Mouse (Mus musculus) CH12.LX (cell line): Measurements from ENCODE around the gene Hmcn1. TPM values are rescaled to one million over a fixed set of nuclear protein-coding genes. Genes with fewer than 3 reads are reported as not detected.

Experiments used
- DNase-seq: peaks from one replicate; pipeline ENCODE4 v3.0.0-alpha.2; 2013; ENCODE audit errors: extremely low read depth
- H3K27ac ChIP-seq: 2 replicates; pipeline ENCODE4 v1.5.1; 2012; ENCODE audit warnings: low read depth, mild to moderate bottlenecking, control low read depth, moderate library complexity; ENCODE audit not compliant: insufficient read depth
- H3K27me3 ChIP-seq: replicated peaks from 2 replicates; pipeline ENCODE3; 2012; ENCODE audit warnings: inconsistent platforms
- H3K36me3 ChIP-seq, 2 experiments: replicated peaks in 1 of 2; 2 replicates each; pipeline versions ENCODE3 to v1.6.1; 2012; ENCODE audit warnings: inconsistent platforms in 1 of 2, low read length in 1 of 2, mild to moderate bottlenecking in 1 of 2, mixed read lengths in 1 of 2, moderate library complexity in 1 of 2; ENCODE audit not compliant: control insufficient read depth in 1 of 2, insufficient read depth in 1 of 2
- H3K4me1 ChIP-seq, 2 experiments: 2 replicates each; pipeline ENCODE4 v1.6.1; 2012; ENCODE audit warnings: inconsistent platforms in 1 of 2, moderate library complexity in 1 of 2; ENCODE audit not compliant: insufficient read depth in 2 of 2, control insufficient read depth in 1 of 2
- H3K4me2 ChIP-seq: 2 replicates; pipeline ENCODE4 v1.6.1; 2012; ENCODE audit warnings: low read depth, mild to moderate bottlenecking, control low read depth; ENCODE audit not compliant: poor library complexity, insufficient read depth, severe bottlenecking
- H3K4me3 ChIP-seq, 3 experiments: fragments of 150-350 bp in 1 of 3; sonication (generic) in 1 of 3; replicated peaks in 1 of 3; 2 replicates each; pipeline versions ENCODE3 to v1.5.1; 2011 to 2012; ENCODE audit warnings: low read depth in 2 of 3, low read length in 2 of 3, mild to moderate bottlenecking in 2 of 3, moderate library complexity in 2 of 3, control low read depth in 1 of 3, improper control_type of control experiment in 1 of 3, inconsistent platforms in 1 of 3, mixed read lengths in 1 of 3; ENCODE audit not compliant: poor library complexity in 1 of 3
- H3K79me2 ChIP-seq: replicated peaks from 2 replicates; pipeline ENCODE4 v1.6.1; 2012; ENCODE audit warnings: mild to moderate bottlenecking, moderate library complexity; ENCODE audit not compliant: control insufficient read depth, poor library complexity, insufficient read depth, severe bottlenecking; ENCODE audit errors: extremely low read depth
- H3K9ac ChIP-seq: 2 replicates; pipeline ENCODE4 v1.6.1; 2012; ENCODE audit warnings: low read depth, mild to moderate bottlenecking, control low read depth, moderate library complexity; ENCODE audit not compliant: insufficient read depth
- H3K9me3 ChIP-seq: replicated peaks from 2 replicates; pipeline ENCODE3; 2012; ENCODE audit warnings: low read length, inconsistent platforms, mixed read lengths
- CHD2 ChIP-seq: IDR thresholded peaks from 2 replicates; pipeline ENCODE4 v1.6.1; 2011; ENCODE audit warnings: low read length, improper control_type of control experiment
- CTCF ChIP-seq, 2 experiments: IDR thresholded peaks in 1 of 2; conservative IDR thresholded peaks in 1 of 2; 2 replicates each; pipeline ENCODE4 v1.5.1; 2011 to 2012; ENCODE audit warnings: low read depth in 2 of 2, low read length in 2 of 2, improper control_type of control experiment in 1 of 2, inconsistent platforms in 1 of 2, mild to moderate bottlenecking in 1 of 2, moderate library complexity in 1 of 2
- E2F4 ChIP-seq: IDR thresholded peaks from 2 replicates; pipeline ENCODE4 v1.6.1; 2011; ENCODE audit warnings: low read depth, low read length, improper control_type of control experiment; ENCODE audit not compliant: insufficient replicate concordance
- HCFC1 ChIP-seq: IDR thresholded peaks from 2 replicates; pipeline ENCODE4 v1.6.1; 2012; ENCODE audit warnings: low read depth, mild to moderate bottlenecking, inconsistent platforms, low read length, improper control_type of control experiment
- IRF4 ChIP-seq: IDR thresholded peaks from 2 replicates; pipeline ENCODE4 v1.6.1; 2014; ENCODE audit warnings: low read depth, mild to moderate bottlenecking, inconsistent platforms, low read length, improper control_type of control experiment
- JUN ChIP-seq: IDR thresholded peaks from 2 replicates; pipeline ENCODE4 v1.6.1; 2011; ENCODE audit warnings: low read depth, mild to moderate bottlenecking, low read length, improper control_type of control experiment, moderate library complexity; ENCODE audit not compliant: insufficient read depth
- KAT2A ChIP-seq: IDR thresholded peaks from 2 replicates; pipeline ENCODE4 v1.6.1; 2012; ENCODE audit warnings: low read length, improper control_type of control experiment, inconsistent platforms; ENCODE audit not compliant: insufficient replicate concordance
- NRF1 ChIP-seq: IDR thresholded peaks from 2 replicates; pipeline ENCODE4 v1.6.1; 2014; ENCODE audit warnings: low read depth, mild to moderate bottlenecking, inconsistent platforms, low read length, improper control_type of control experiment, moderate library complexity
- POLR2A ChIP-seq: IDR thresholded peaks from 2 replicates; pipeline ENCODE4 v1.6.1; 2011; ENCODE audit warnings: low read depth, mild to moderate bottlenecking, improper control_type of control experiment, low read length
- POLR2AphosphoS2 ChIP-seq: IDR thresholded peaks from 2 replicates; pipeline ENCODE4 v1.6.1; 2011; ENCODE audit warnings: low read depth, low read length, improper control_type of control experiment
- RAD21 ChIP-seq: IDR thresholded peaks from 2 replicates; pipeline ENCODE4 v1.6.1; 2011; ENCODE audit warnings: low read depth, mild to moderate bottlenecking, low read length, improper control_type of control experiment, moderate library complexity
- RCOR1 ChIP-seq: conservative IDR thresholded peaks from 2 replicates; pipeline ENCODE4 v1.6.1; 2012; ENCODE audit warnings: low read depth, mild to moderate bottlenecking, inconsistent platforms, low read length, improper control_type of control experiment
- UBTF ChIP-seq: IDR thresholded peaks from 2 replicates; pipeline ENCODE4 v1.6.1; 2012; ENCODE audit warnings: low read depth, mild to moderate bottlenecking, inconsistent platforms, low read length, improper control_type of control experiment, moderate library complexity
- USF2 ChIP-seq: conservative IDR thresholded peaks from 2 replicates; pipeline ENCODE4 v1.6.1; 2011; ENCODE audit warnings: low read depth, low read length, improper control_type of control experiment
- ZC3H11A ChIP-seq: IDR thresholded peaks from 2 replicates; pipeline ENCODE4 v1.6.1; 2012; ENCODE audit warnings: low read depth, mild to moderate bottlenecking, inconsistent platforms, low read length, improper control_type of control experiment
- ZMIZ1 ChIP-seq: IDR thresholded peaks from 2 replicates; pipeline ENCODE4 v1.6.1; 2012; ENCODE audit warnings: low read depth, mild to moderate bottlenecking, inconsistent platforms, low read length, improper control_type of control experiment
- ZNF384 ChIP-seq: IDR thresholded peaks from 2 replicates; pipeline ENCODE4 v1.6.1; 2012; ENCODE audit warnings: low read depth, low read length, improper control_type of control experiment, inconsistent platforms
- dilution Hi-C: fragments of 300-500 bp; cut with MboI; formaldehyde crosslinking; loops from 2 replicates; pipeline ENCODE4 v1.14.3; 2020; ENCODE audit warnings: low sequenced_read_pairs; ENCODE audit not compliant: extremely low pct_unique_long_range_greater_than_20kb, extremely low pct_ligation_motif_present
- in situ Hi-C: fragments of 300-500 bp; cut with MboI; formaldehyde crosslinking; loops from 3 replicates; pipeline ENCODE4 v1.14.3; 2019; ENCODE audit warnings: low sequenced_read_pairs, low pct_ligation_motif_present, low pct_unique_long_range_greater_than_20kb, mixed read lengths
- polyA plus RNA-seq: library from polyadenylated mRNA; unstranded; fragments of >175 nt; gene quantifications from 2 replicates; pipeline ENCODE4 v1.2.1, GENCODE M21; 2012; ENCODE audit warnings: low read depth; ENCODE audit not compliant: insufficient read length
- total RNA-seq, 2 experiments: library from RNA; depleted of rRNA; stranded (reverse); fragments of 300-350 nt in 1 of 2; fragments of >200 nt in 1 of 2; gene quantifications; 2 replicates each; pipeline ENCODE4 v1.2.3; 2012 to 2014

Gene Hmcn1
- total and polyA plus RNA-seq, 3 experiments: under 0.01 to 0.04 (median 0.01) TPM

DNA sequence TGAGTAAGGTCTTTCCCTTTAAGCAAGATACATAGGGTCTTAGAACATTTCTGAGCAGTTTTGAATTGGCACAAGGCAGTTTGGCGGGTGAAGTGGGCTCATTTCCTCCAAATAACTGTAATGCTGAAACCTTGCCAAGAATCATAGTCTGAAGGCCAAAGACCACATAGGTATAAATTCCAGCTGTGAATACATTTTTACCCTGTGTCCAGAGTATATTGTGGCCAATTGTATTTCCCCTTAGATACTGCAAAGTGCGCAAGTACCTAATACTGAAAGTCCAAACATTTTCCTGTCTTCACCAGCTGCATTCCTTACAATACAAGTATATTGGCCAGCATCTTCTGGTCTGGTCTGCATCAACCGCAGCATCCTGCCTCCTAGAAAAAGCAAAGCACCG, 312.9 kb downstream of the Hmcn1 start:
- Histone ChIP-seq H3K4me3 (no peak overlapping the region), H3K36me3 (no peaks in the 10 kb centered on the region), H3K4me1 (peaks cover 5 to 20% of the 10 kb centered on the region in 2 experiments), H3K27ac (no peak overlapping the region), H3K79me2 (no peaks in the 10 kb centered on the region), H3K27me3 (no peaks in the 10 kb centered on the region)
- TF ChIP-seq NRF1 (no peak), E2F4 (no peak)
- TF ChIP-seq, all 38 proteins: peak for 0
- dilution Hi-C loops (no loop called here), in situ Hi-C loops (no loop called here)
- H3K4me2 ChIP-seq: no peak overlapping the region; the same call in 1 of the 2 replicates
- DNase-seq: no peak
- no peaks in the 10 kb centered on the region for H3K9me3 ChIP-seq
- no peak overlapping the region for H3K9ac ChIP-seq

DNA sequence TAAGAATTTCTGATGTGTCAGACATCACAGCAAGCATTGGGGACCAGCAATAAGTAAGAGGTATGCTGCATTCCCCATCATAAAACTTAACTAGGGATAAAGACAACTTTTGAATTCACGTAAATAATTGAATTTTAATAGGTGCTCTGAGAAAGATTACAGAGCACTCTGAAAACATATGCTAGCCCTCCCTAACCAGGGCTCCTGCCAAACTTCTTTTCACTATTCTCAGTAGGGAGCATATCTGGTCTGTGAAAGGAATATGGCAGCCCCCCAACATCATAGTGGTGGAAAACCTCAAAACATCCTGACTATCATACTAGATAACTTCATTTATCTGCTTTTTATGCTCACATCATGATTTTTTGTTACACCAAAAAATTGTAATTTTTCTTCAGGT, 347.9 kb downstream of the Hmcn1 start:
- H3K9ac ChIP-seq: no peak overlapping the region
- no peaks in the 10 kb centered on the region for H3K36me3 ChIP-seq
- no peak overlapping the region for H3K4me2 ChIP-seq
- no peaks in the 10 kb centered on the region for H3K9me3 ChIP-seq
- TF ChIP-seq POLR2AphosphoS2 (no peak), JUN (no peak), UBTF (no peak), USF2 (no peak), ZC3H11A (no peak), ZMIZ1 (no peak), RAD21 (no peak), IRF4 (no peak), ZNF384 (no peak), POLR2A (no peak), CTCF (conservative IDR thresholded peaks at IDR 0.05 in 1 of 2, IDR thresholded peaks at IDR 0.05 in 1 of 2; ENCODE audit: low read depth in 2 of 2, low read length in 2 of 2) (no peak), KAT2A (no peak), HCFC1 (no peak), RCOR1 (no peak), CHD2 (no peak)
- H3K4me3 ChIP-seq: no peak overlapping the region
- H3K27me3 ChIP-seq: no peaks in the 10 kb centered on the region
- in situ Hi-C loops (no loop called here), dilution Hi-C loops (no loop called here)
- H3K27ac ChIP-seq: no peak overlapping the region
- no peaks in the 10 kb centered on the region for H3K4me1 ChIP-seq
- no peak for DNase-seq
- no peaks in the 10 kb centered on the region for H3K79me2 ChIP-seq
